Mouse (Mus musculus): ENCODE data around the gene Lbp.

The Lbp gene

GRCm38 (mm10) chr2:158361678-158362320, 55.5 kb downstream of the Lbp start:
- DNase-seq (ENCODE audit: low spot score): no peak

GRCm38 (mm10) chr2:158364175-158364574, 57.9 kb downstream of the Lbp start:
- no peak for DNase-seq (ENCODE audit: low spot score)

- DNase-seq (ENCODE audit: low spot score): no peak
Measured at GRCm38 (mm10) chr2:158365099-158365850, 59.0 kb downstream of the Lbp start.

- no peak for DNase-seq (ENCODE audit: low spot score)
Measured at GRCm38 (mm10) chr2:158367654-158368053, 61.4 kb downstream of the Lbp start.

- no peak for DNase-seq (ENCODE audit: low spot score)
Measured at GRCm38 (mm10) chr2:158368313-158368712, 62.0 kb downstream of the Lbp start.

- no peak for DNase-seq (ENCODE audit: low spot score)
Measured at GRCm38 (mm10) chr2:158369474-158370172, 63.3 kb downstream of the Lbp start.

- DNase-seq (ENCODE audit: low spot score): no peak
Measured at GRCm38 (mm10) chr2:158370173-158370550, 63.9 kb downstream of the Lbp start.

- no peak for DNase-seq (ENCODE audit: low spot score)
Measured at GRCm38 (mm10) chr2:158373061-158373460, 66.8 kb downstream of the Lbp start.

GRCm38 (mm10) chr2:158373516-158373915, 67.2 kb downstream of the Lbp start:
- no peak for DNase-seq (ENCODE audit: low spot score)

GRCm38 (mm10) chr2:158375443-158376122, 69.3 kb downstream of the Lbp start, which contains the start of gene Snhg11:
Snhg11 (plus strand) TSS chr2:158375638.
- DNase-seq (ENCODE audit: low spot score): no peak

- no peak for DNase-seq (ENCODE audit: low spot score)
Measured at GRCm38 (mm10) chr2:158376123-158376687, 69.9 kb downstream of the Lbp start.

GRCm38 (mm10) chr2:158376798-158377197, 70.5 kb downstream of the Lbp start:
- DNase-seq (ENCODE audit: low spot score): no peak

GRCm38 (mm10) chr2:158377811-158378210, 71.5 kb downstream of the Lbp start:
- no peak for DNase-seq (ENCODE audit: low spot score)

- no peak for DNase-seq (ENCODE audit: low spot score)
Measured at GRCm38 (mm10) chr2:158379354-158380078, 73.2 kb downstream of the Lbp start.
